Mouse (Mus musculus): ENCODE measurements around the gene Psmc5.
"Not testable (repeated sequence)": the region's sequence is repeated elsewhere in the genome, so short reads cannot be mapped to it uniquely, and the experiment has no call there.

Gene Psmc5

DNA sequence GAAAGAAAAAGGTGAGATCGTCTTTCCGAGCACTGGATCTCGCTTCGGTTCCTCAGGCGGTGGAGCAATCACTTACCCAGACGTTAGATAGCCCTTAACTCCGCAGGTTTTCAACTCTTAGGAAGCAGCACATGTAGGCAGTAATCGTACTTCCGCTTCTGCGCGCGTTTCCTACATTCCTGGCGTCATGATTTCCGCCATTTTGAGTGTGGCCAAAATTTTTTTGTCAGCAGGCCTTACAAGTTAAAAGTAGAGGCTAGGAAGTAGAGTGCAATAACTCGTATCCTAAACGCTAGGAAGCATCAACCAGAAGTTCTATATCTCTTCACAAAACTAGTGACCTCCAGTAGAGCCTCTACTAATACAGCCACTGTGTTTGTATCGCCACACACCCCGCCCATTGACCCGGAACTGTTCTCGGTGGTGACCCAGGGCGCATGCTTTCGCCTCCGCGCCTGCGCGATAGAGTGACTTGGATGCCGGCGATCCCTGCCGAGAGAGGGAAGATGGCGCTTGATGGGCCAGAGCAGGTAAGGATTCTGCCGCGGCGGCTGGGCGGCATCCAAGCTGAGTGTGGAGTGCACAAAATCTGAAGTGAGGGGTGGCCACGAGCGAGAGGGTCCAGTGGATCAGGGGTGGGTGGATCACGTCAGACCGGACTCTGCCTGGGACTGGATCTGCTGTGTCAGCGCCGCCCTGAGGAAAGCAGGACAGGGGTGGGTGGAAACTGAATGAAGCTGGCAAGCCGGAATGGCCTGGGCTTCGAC, at the start of gene Psmc5, which contains the start of gene Ftsj3:
TSS of gene Psmc5 (plus strand) at position 470 of the 767 bp plus-strand sequence.
TSS of gene Ftsj3 (minus strand) at position 395 of the 767 bp plus-strand sequence.
- DNase-seq = peak; percentile 98 to 99

DNA sequence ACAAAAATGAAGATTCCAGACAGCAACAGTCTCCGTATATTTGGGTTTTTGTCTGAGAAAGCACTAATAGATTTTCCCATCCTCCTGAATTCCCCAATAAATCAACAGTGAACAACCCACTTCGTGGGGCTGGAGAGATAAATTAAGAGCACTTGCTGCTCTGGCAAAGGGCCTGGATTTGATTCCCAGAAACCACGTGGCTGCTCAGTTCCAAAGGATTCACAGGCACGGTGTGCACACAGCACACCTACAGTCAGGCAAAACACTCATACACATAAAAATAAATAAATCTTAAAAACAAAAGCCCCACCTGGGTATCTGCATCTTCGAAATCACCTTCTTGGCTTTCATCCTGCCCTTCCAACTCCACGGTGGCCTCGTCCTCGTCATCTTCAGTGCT, 43.2 kb upstream of the Psmc5 start:
- DNase-seq = no peak

DNA sequence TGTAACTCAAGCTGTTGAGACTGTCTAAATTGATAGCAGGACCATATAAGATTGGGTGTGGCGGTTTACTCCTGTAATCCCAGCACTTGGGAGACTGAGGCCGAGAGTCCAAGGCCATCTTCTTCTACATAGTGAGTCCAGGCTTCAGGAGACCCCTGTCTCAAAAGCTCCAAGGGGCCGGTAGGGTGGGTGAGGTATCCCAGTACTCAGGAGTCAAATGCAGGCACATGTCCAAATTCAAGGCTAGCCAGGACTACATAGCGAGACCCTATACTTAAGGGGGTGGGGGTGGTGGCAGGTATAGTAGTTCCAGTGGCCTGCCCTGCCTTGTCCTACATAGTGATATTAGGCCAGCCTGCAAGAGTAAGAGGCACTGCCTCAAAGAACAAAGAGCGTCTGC, 41.1 kb upstream of the Psmc5 start:
- peak in 1 of 2 experiments; percentile 13 for DNase-seq

DNA sequence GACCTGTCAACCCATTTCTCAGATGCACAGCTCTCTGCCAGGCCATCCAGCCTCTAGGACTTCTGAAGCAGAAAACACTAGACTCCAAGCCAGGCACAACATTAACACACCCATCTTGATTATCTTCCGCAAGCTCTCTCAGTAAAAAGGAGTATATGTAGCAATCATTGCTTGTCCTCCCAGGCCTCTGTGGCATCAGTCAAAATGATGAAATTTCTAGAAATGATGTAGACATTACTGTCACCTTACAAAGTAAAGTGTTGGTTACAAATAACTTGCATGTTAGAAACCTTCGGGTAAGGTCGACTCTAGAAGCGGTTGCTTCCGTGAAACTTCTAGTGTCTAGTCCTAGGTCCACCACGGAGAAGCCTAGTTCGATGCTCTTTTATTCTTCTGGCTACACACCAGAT, 40.5 kb upstream of the Psmc5 start:
- no peak for DNase-seq

DNA sequence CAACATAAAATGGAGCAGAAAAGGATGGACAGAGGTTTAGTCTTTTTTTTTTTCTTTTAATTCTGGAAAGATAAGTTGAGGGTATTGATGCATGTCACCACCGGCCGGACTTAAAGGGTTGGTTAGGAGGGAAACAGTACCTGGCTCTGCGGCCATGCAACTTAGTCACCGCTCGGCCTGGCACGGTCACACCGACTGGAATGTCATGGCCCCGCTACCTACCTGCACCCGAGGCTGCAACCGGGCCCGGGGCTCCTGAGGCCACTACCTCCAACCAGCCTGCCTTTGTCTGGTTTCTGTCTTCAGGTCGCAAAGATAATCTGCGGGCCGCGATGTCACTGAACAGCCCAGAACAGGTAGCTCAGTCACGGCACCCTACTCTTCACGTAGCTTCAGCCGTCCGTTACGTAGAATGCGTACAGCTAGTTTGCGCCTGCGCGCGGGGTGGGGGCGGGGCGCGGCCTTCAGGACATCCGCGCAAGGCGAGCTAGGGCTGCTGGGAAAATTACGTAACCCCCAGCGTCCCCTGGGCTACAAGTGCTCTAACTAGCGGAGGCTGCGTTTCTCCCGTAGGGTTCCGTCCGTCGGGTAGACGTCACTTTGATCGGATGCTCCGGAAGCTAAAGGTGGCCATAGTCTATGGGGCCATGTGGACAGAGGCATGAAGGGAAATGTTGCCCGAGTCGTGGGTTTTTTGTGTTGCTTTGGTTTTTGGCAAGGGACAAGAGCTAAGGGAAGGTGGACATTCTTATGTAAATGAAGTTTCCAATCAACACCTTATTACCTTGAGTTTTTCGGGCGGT, 39.8 kb upstream of the Psmc5 start, which contains the start of gene Ccdc47:
TSS of gene Ccdc47 (minus strand) at position 418 of the 803 bp plus-strand sequence.
- DNase-seq = peak; percentile 96 to 97

DNA sequence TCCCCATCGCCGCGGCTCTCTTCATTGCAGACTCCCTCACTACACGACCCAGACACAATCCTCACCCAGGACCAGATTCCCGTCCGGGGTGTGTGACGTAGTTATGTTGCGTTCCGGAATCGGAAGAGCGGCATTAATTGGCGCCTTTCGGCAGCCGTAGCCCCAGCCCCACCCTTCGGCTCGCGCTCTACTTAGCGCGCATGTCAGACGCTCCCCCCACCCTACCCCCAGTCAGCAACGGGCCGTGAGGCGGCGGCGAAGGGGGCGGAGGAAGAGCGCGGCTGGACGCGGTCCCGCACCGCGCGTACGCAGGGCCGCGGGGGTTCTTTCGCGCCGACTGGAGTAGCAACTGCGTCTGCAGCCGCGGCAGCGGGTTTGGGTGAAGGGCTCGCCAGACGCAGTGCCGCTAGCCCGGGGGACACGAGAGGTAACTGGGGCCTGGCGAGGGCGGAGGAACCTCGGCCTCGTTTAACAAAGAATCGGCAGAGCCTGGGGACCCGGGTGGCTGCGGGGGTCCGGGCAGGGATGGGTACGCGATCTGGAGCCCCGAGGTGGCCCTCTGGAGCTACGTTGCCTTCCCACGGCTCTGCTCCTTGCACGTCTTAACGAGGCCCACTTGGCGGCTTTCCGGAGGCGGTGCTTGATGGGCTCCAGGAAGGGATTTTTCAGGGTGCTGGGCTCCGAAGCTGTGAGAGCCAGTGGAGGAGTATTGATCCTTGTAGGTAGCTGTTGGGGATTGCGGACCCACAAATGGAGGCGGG, 39.0 kb upstream of the Psmc5 start, which contains the start of gene Ddx42:
TSS of gene Ddx42 (plus strand) at position 197 of the 761 bp plus-strand sequence.
- peak; percentile 88 to 93 for DNase-seq

DNA sequence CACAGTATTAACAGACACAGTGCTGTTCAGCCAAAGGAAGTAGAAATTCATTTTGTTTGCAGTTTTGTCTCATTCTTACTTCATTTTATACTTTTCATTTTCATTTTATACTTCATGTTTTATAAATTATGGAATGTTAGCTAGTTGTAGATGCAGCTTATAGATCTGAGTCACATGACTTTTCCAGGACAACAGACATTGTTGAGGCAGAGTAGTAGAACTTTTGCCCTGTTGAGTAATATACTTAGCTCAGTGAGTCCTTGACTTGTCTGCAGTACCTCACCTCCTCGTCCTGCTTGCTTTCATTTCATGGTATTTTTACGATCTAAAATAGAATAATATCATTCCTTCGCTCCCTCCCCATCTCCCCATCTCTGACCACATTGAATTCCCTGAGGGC, 35.4 kb upstream of the Psmc5 start:
- DNase-seq = no peak

DNA sequence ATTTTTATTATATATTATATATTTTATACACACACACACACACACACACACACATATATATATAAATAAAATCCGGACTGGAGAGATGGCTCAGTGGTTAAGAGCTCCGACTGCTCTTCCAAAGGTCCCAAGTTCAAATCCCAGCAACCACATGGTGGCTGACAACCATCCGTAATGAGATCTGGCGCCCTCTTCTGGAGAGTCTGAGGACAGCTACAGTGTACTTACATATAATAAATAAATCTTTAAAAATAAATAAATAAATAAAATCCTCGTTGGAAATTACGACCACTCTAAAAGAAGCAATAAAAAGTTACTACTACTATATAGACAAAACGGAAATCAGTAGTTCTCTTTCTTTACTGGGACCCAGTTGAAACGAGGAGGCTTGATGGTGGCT, 22.0 kb upstream of the Psmc5 start:
- DNase-seq = not testable (repeated sequence)

DNA sequence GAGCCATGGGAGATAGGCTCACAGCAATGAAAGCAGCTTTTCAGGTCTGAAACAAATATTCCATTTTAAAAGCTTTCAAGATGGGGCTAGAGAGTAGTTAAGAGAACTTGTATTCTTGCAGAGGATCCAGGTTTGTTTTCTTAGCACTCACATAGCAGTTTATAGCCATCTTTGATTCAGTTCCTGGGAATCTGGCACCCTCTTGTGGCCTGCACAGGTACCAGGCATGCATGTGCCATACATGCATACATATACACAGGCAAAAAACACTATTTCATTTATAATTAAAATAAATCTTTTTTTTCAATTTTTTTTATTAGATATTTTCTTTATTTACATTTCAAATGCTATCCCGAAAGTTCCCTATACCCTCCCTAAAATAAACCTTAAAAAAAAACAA, 9.1 kb upstream of the Psmc5 start:
- no peak for DNase-seq

DNA sequence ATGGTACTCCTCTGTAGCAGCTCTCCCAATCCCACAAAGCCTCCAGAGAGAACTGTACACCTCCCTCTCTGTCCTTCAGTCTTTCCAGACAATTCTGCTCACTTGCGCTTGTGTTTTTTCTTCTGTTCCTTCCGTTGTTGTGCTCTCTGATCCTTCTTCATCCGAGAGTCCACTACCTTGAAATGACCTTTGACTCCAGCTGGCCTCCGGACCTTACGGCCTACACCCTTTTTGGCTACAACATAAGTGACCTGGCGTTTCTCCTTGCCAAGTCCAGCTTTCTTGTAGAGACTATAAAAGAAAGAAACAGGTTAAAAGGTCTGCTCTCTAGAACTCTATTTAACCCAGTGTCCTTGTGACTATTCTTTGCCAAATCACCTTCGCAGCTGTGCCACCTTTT, 6.6 kb upstream of the Psmc5 start:
- DNase-seq = no peak

DNA sequence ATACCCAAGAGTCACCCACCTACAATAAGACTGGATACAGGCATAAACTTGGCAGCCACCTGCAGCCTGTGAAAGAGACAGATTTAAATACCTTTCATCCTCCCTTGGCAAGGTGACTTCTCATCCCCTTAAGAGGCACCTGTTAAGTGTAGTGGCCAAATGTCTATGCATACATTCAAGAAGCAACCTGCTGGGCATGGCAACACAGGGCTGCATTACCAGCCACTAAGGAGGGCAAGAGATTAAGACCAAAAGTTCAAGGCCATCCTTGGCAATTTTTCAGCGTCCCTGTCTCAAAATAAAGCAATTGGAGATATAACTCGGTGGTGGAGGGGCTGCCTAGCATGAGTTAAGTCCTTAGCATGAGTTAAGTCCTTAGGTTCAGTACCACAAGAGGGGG, 1.2 kb upstream of the Psmc5 start:
- no peak for DNase-seq

DNA sequence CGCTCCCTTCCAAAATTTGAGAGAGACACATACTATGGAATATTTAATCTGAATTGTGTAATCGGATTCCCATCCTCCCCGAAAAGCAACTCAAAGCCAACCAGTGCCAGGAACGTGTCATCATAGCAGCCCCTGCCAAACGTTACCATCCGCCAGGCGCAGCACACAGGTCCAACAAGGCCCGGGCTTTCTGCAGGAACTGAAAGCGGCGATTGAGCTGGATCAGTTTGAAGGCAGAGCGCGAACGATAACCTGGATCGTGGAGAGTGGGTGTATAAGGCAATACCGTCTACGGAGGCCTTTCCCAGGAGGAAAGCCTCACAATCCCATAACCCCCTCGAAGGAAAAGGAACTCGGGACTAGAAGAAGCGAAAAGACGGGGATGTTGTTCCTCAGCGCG, 780 bp upstream of the Psmc5 start:
- DNase-seq = no peak

DNA sequence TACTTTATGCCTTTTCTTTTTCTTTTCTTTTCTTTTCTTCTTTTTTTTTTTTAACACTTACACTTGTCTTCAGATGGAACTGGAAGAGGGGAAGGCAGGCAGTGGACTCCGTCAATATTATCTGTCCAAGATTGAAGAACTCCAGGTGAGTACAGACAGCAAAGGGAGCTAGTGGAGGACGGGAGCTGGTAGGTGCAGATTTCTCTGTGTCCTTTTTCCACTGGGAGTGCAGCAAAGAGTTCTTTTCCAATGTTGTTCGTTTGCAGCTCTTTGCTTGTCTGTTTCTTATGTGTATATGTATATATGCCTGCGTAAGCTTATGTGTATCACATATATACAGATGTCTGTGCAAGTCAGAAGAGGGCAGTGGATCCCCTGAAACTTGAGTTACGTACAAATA, 821 bp downstream of the Psmc5 start:
- peak in 1 of 2 experiments; percentile 49 for DNase-seq

DNA sequence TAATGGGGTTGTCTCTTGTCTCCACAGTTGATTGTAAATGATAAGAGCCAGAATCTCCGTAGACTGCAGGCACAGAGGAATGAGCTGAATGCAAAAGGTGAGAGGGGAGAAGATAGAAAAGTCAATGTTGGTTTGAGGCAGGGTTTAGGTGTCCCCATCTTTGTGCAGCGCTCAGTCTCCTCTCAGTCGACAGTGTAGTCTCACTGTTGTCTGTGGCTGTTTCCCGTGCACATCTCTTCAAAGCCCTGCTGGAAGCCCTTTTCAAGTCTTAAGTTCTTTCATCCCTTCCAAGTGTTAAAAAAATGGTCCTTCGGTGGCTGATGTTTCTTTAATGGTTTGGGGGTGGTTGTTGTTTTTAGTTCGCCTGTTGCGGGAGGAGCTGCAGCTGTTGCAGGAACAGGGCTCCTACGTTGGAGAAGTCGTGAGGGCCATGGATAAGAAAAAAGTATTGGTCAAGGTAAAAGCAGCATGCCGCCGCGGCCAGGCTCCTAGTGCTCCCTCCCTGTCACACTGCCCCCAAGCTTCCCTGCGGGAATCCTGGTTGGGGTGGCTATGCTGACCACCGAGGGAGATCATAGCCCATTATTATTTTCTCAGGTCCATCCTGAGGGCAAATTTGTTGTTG, 5.0 kb downstream of the Psmc5 start:
- no peak for DNase-seq

DNA sequence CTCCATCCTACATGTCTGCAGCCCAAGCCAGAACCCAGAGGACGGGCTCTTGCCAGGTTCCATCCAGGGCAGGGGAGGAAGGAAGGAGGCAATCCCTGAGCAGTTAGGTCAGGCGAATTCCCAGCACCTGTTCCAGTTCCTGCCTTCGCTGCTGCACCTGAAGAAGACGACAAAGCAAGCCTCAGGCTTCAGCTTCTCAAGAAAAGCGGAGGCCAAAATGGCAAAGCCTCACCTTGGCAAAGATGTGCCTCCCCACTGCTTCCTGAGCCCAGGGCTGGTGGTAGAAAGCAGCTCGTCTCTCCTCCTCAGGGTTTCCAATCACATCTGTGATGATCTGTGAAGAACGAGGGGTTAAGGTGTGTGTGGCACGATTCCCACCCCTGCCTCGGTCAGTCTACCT, 8.0 kb downstream of the Psmc5 start:
- peak in 1 of 2 experiments; percentile 35 for DNase-seq

DNA sequence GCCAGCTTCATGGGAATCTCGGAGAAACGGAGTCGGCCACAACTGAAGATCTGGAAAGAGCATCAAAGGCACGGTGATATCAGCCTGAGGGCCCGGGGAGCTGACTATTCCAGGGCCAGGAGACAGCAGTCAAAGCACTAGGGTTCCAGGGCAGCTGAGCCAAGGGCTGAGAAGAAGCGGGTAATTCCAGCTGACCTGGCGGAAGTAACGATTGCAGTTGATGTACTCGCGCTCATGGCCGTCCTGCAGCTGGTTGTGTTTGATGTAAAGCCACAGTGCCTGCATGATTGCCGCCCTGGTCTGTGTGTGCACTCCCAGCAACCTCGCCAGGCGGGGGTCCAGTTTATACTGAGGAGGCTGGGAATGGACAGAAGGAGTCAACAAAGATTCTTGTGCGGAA, 9.0 kb downstream of the Psmc5 start:
- DNase-seq = no peak

DNA sequence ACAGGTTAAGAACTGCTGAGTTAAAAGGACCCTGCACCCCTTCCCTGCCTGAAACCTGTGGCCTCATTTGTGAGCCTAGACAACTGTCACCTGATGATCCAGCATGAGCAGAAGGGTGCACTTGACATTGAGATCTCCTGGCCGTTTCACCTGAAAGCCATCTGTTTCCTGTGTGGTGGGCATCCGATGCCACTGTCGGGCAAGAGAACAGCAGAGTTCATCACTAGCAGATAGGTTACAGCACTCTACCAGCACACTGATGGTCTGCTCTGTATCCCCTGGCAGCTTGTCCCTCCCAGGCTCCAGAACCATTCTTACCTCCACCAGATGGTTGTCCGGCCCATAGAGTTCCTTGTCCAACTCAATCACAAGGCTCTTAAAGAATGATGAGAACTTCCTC, 9.6 kb downstream of the Psmc5 start:
- DNase-seq = no peak

DNA sequence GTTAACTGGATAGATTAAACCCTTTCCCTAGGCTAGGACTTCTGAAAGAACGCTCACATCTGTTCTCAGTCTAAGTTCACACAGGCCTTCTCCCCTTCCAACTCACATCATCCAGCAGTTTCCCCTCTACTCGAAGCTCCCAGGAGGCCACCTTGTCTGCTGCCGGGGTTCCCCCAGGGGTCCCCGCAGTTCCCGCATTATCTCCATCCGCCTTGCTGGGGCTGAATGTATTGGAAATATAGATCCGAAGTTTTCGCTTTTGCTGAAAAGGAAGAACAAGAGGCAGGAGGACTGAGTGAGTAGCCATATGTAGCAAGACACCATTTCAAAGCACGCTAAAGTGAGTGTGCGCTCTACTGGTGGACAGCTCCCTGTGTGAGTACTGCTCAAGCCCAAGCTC, 10.5 kb downstream of the Psmc5 start:
- no peak for DNase-seq

DNA sequence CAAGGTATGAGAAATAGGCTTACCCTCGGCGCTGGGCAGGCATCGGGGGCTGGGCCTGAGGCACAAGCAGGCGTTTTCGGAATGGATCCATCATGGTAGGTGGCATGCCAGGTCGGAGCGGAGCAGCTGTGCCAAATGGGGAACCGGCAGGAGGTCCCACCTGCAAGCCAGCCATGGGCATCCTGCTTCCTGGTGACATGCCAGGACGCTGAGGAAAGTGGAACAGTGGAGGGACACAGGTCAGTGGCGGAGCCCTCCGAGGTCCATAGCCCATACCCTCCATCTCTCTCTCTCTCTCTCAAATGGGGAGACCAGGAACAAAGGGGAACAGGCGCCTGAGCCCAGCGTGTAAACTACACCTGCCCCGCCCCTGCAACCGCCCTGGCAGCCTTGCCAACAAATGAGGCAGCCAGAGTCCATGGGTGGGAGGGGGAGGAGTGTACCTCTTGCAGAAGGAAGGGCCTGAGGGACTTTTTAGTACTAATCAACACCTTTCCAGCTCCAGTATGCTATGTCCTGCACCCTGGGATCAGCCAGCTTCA, 11.4 kb downstream of the Psmc5 start:
- peak; percentile 95 to 96 for DNase-seq

DNA sequence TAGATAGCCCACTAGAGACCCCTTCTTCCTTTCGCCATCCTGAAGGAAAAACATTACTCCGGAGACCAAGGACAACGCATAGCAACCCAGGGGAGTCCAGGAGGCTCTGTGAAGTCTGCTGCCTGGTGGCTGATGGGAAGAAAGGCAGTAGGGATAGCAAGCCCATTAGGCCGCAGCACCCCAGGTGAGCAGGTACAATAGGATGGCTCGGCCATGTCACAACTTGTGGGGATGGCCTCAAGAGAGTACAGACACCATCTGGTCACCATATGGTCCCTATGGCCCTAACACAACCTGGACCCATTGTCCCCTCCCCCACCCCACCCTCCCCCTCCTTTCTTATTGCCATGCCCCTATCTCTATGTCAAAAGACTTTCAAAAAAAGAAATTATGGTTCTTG, 11.9 kb downstream of the Psmc5 start:
- DNase-seq = peak; percentile 72 to 76

DNA sequence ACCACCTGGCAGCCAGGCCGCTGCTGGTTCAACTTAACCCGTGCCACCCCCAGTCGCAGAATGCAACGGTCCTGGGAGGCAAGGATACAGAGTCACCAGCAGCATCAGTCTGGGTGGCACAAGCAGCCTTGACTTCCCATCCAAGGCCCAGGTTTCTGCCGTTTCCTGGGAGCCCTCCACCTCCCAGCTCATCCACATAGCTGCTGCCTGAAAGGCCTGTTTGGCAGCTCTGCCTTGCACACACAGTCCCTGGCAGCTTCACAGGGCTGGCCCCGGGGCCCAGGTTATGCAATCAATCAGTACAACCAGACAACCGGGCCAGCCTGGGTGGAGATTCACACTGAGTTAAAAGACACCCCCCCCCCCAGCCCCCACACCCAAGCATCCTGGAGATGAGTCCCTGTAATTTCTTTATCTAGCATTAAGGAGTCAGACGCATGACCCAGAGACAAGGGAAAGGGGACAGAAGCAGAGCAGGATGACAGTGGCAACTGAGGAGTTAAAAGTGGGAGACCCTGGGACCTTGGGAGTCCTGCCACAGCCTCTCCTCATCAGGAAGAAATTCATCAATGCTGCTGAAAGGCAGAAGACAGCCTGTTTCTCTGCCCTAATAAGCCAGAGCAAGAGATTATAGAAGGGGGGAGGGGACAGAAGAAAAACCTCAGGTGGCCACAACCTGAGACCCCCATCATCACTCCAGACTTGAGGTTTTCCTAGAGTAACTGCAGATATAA, 12.5 kb downstream of the Psmc5 start:
- peak; percentile 91 for DNase-seq

DNA sequence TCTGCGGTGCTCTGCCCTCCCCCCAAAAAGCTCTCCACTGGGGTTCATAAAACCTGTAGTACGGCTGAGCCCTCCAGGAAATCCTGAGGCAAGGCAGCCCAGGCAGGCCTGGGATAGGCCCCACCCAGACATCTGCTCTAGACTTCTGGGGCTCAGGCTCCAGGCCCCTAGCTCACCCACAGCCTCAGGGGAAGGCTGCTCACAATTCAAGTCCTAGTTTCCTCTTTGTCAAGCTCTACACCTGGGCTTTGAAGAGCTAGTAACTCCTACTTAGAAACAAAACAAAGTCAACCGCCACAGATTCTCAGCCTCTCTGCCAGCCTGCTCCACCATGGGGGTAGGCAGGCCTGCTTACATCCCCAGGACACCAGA, 13.1 kb downstream of the Psmc5 start:
- peak; percentile 56 to 61 for DNase-seq

Data from cerebellum, postnatal 36 days (tissue).